Mouse (Mus musculus) olfactory bulb, adult 2 months (tissue): Measurements from ENCODE around the gene A630001G21Rik. TPM values are rescaled to one million over a fixed set of nuclear protein-coding genes. Genes with fewer than 3 reads are reported as not detected.

Source experiments
- H3K27ac ChIP-seq: fragments of 200-500 bp; 2 replicates; pipeline ENCODE4 v1.5.1; 2012; ENCODE audit warnings: low read depth, low read length; ENCODE audit not compliant: insufficient read depth
- H3K4me1 ChIP-seq: fragments of 200-500 bp; 2 replicates; pipeline ENCODE4 v1.6.1; 2012; ENCODE audit warnings: low read length; ENCODE audit not compliant: control insufficient read depth, insufficient read depth
- H3K4me3 ChIP-seq: fragments of 200-500 bp; 2 replicates; pipeline ENCODE4 v1.5.1; 2012; ENCODE audit warnings: mild to moderate bottlenecking, low read depth, low read length, moderate library complexity; ENCODE audit not compliant: insufficient read depth
- CTCF ChIP-seq: fragments of 200-500 bp; IDR thresholded peaks from 2 replicates; pipeline ENCODE4 v1.5.1; 2012; ENCODE audit warnings: low read depth, mild to moderate bottlenecking, low read length, moderate library complexity; ENCODE audit not compliant: insufficient read depth
- POLR2A ChIP-seq: fragments of 200-500 bp; IDR thresholded peaks from 2 replicates; pipeline ENCODE4 v1.6.1; 2012; ENCODE audit warnings: mild to moderate bottlenecking, low read depth, low read length, moderate library complexity; ENCODE audit not compliant: insufficient read depth
- WGBS: fragments of 180-500 bp; shearing (Covaris S2); methylation state at CpG from one replicate; pipeline ENCODE4 v1.1.7; 2018; 5-methylcytosine and 5-hydroxymethylcytosine counted together
- polyA plus RNA-seq: library from polyadenylated mRNA; stranded (reverse); fragments of >200 nt; gene quantifications from 2 replicates; pipeline ENCODE4 v1.2.4, GENCODE M21; 2012; ENCODE audit warnings: low replicate concordance; ENCODE audit not compliant: missing spikeins, insufficient read depth, insufficient read length

Gene A630001G21Rik
- polyA plus RNA-seq, 1 experiment, result not detected

DNA sequence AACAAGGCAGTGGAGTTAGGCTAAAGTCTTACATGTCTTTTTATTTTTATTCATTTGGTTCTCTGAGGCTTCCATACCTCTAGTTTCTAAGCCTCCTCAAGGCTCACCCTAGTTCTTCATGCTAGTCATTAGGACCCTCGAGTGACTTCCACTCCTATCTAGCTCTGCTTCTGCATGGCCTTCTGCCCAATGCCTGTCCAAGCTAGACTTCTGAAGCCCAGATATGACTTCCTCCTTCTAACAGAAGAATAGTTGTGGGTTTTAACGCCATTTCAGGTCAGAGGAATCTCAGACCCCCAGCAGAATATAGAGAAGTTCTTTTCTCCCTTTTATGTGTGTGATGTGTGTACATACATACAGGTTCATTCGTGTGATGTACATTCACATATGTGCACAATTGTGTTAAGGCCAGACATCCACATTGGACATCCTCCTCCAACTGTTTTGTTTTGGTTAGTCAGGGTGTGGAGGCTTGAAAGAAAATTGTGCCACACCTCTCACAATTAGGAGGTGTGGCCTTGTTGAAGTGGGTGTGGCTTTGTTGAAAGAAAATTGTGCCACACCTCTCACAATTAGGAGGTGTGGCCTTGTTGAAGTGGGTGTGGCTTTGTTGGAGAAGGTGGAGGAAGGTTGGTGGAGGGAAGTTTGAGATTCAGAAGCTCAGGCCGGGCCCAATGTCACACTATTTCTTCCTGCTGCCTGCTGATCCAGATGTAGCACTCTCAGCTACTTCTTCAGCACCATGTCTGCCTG lies 1.2 kb upstream of the A630001G21Rik start:
- H3K4me3 ChIP-seq, result no peak overlapping the region
- no peak for TF ChIP-seq POLR2A
- TF ChIP-seq CTCF, result no peak
- H3K27ac ChIP-seq, result no peak overlapping the region
- 81% methylated on average over 4 of the region's 4 CpGs for WGBS
- peaks cover 12% of the 10 kb centered on the region for H3K4me1 ChIP-seq

DNA sequence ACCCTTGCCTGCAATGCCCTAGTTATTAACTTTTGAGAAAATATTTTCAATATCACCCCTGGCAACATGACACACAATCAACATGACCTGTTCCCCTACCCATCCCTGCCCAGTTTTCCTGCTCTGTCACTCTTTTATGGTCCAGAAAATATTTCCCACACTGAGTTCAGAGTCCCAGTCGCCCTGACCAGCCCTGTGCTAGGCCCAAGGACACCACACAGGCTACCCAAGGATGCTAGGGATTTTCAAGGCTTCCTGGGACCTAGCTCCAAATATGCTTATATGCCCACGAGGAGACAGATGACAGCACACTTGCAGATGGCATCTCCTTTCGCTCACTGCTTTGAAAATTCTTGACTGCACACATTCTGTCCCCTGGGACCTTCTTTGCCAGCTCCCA lies 569 bp upstream of the A630001G21Rik start:
- H3K4me1 ChIP-seq, result peaks cover 12% of the 10 kb centered on the region
- WGBS, result 72% methylated on average over 3 of the region's 3 CpGs
- no peak overlapping the region for H3K4me3 ChIP-seq
- no peak for TF ChIP-seq CTCF
- no peak for TF ChIP-seq POLR2A
- H3K27ac ChIP-seq, result no peak overlapping the region

DNA sequence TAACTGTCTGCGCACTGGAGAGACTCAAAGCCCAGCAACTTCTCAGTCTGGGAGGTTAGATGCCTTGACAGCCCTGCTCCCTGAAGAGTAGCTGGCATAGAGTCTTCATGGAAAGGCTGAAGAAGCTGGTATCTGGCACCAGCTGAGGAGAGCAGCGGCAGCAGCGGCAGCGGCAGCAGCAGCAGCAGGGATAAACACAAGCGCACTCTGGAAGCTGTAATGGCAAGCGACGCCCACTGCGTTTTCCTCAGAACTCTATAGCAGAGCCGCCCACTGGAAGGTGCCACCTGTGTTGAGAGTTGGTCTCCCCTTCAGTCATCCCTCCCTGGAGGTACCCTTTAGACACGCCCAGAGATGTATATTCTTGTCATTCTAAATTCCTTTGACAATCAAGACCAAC lies 2.3 kb downstream of the A630001G21Rik start:
- no peak overlapping the region for H3K4me3 ChIP-seq
- 35% methylated on average over 10 of the region's 10 CpGs for WGBS
- TF ChIP-seq CTCF (no peak), POLR2A (no peak)

DNA sequence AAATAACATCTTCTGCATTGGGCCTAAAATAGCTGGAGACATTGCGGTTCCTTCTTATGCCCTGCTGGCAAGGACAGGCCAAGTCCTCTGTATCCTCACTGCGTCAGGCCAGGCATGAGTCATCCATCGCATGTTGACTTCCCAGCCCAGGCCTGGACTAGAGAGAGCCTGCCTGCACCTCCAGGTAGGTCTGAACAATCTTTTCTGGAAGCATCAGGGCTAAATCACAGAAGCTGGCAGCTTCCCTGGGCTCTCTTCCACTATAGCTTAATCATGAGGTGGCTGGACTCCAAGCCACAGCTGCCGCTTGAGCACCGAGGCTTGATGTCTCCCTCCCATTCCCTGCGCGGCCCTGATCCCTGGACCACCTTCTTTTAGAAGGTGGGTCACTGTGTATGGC lies 3.3 kb downstream of the A630001G21Rik start:
- 55% methylated on average over 7 of the region's 7 CpGs for WGBS
- TF ChIP-seq POLR2A (no peak), CTCF (no peak)
- H3K4me3 ChIP-seq, result no peak overlapping the region
- peaks cover 23% of the 10 kb centered on the region for H3K4me1 ChIP-seq
- H3K27ac ChIP-seq, result no peak overlapping the region; the same call in 1 of the 2 replicates

More for the DNA sequence above, 2.3 kb downstream of the A630001G21Rik start:
- Histone ChIP-seq H3K4me1 (peaks cover 16% of the 10 kb centered on the region), H3K27ac (peak overlapping the region; percentile 55; the same call in 1 of the 2 replicates)

DNA sequence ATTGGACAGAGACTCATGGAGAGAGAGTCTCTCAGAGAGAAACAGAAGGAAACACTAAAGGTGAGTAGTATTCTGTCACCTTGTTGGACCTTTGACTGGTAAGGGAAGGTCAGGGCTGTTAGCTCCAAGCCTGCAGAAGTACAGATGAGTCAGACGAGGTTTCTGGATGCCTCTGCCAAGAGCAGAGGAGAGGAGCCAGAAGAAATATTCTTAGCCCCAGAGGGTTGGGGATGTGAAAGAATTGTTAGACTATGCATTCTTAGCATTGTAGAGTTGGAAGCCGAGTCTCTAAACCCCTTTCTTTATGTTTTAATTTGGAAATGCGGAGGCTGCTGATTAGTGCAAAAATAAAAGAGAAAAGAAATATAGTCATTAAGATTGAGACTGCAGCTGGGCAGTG lies 6.5 kb downstream of the A630001G21Rik start:
- TF ChIP-seq POLR2A (no peak), CTCF (no peak)
- H3K4me3 ChIP-seq, result no peak overlapping the region
- WGBS, result 36% methylated on average over 3 of the region's 3 CpGs

DNA sequence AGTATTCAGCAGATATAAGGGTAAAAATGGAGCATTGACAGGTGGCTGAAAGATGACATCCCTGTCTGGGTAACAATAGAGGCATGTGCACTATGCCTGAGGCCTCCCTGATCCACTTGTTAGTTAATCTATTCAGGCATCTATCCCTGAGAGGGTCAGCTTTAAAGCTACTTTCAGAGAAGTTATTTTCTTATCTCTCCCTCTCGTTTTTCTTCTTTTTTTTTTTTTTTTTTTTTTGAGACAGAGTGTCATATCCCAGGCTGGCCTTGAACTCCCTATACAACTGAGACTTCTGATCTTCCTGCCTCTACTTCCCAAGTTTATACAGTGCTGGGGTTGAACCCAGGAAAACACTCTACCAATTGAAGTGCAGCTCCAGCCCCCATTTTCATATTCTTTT lies 10.7 kb downstream of the A630001G21Rik start:
- Histone ChIP-seq H3K27ac (no peak overlapping the region), H3K4me1 (peaks cover 11% of the 10 kb centered on the region), H3K4me3 (no peak overlapping the region)
- TF ChIP-seq CTCF, result no peak
- TF ChIP-seq POLR2A, result no peak
- WGBS, result no CpG with 5 or more reads among the region's 1 CpGs

More for the DNA sequence above, 6.5 kb downstream of the A630001G21Rik start:
- peaks cover 23% of the 10 kb centered on the region for H3K4me1 ChIP-seq
- H3K27ac ChIP-seq, result peak overlapping the region; percentile 91

DNA sequence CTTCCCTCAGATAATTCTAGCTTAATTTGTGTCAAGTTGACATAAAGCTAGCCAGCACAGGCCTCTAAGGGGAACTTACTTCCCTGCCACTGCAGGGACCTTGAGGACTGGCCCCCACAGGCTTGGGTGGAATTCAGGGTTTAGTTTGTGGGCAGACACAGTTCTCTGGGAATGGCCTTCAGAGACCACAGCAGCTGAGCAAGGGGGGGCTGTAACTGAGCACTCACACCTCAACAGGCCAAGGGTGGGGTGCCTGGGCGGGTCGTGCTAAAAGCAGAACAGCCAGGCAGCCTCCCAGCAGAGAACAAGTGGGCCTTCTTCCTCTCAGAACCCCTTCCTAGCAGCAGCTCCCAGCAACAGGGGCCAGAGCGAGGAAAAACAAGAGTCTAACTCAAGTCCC lies 12.3 kb downstream of the A630001G21Rik start:
- H3K27ac ChIP-seq, result no peak overlapping the region
- peaks cover 7% of the 10 kb centered on the region for H3K4me1 ChIP-seq
- TF ChIP-seq CTCF (no peak), POLR2A (no peak)
- 92% methylated on average over 3 of the region's 3 CpGs for WGBS
- no peak overlapping the region for H3K4me3 ChIP-seq

DNA sequence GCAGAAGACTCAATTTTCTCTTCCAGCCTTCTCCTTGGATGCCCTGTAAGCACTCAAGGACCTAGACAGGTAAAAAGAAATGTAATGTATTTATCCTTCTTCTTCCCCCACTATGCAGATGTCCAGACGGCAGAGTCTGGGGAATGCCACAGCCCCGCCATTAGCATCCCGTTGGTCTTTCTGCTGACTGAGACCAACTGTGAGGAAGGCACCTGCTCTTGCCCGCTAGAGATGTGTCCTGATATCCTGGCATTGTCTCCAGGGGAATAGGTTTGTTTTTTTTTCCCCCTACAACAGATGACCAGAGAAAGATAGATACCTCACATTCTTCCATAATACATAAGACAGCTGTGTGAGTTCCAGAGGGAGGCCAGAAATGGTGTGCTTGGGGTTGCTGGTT lies 14.2 kb downstream of the A630001G21Rik start:
- WGBS, result 84% methylated on average over 4 of the region's 4 CpGs
- Histone ChIP-seq H3K27ac (no peak overlapping the region), H3K4me1 (no peaks in the 10 kb centered on the region), H3K4me3 (no peak overlapping the region)
- no peak for TF ChIP-seq POLR2A
- TF ChIP-seq CTCF, result no peak

DNA sequence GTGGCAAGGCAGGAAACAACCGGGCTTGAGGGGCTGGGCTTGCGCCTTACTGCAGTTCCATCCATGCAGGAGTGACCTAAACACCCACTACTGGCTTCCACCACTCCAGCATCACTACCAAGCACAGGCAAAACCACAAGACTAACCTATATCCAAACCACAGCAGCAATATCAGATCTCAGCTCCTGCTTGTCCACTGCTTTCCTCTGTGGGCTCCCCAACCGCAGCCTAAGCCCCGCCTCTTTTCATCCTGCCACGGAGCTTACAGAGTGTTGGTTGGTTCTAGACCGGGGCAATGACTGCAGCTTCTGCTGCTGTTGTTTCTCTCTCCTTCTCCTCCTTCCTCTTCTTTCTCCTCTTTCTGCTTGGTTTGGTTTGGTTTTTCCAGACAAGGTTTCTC lies 15.1 kb downstream of the A630001G21Rik start:
- WGBS, result 88% methylated on average over 6 of the region's 6 CpGs

More for the DNA sequence above, 15.1 kb downstream of the A630001G21Rik start:
- H3K4me3 ChIP-seq, result no peak overlapping the region
- peaks cover 3% of the 10 kb centered on the region for H3K4me1 ChIP-seq
- H3K27ac ChIP-seq, result no peak overlapping the region
- no peak for TF ChIP-seq POLR2A
- no peak for TF ChIP-seq CTCF
